Mouse (Mus musculus): ENCODE results near the gene Qtrt2. TPM values are rescaled to one million over a fixed set of nuclear protein-coding genes. Genes with fewer than 3 reads are reported as not detected.

The Qtrt2 gene
- polyA plus RNA-seq, 2 experiments: 31.2 to 57.5 TPM

GRCm38 (mm10) chr16:43954913-43955312 is 28.3 kb upstream of the Qtrt2 start:
- H3K36me3 ChIP-seq (ENCODE audit: control insufficient read depth, insufficient read depth, low read length): no peaks in the 10 kb centered on the region
- H3K9ac ChIP-seq (ENCODE audit: low read depth, low read length, severe bottlenecking): no peak overlapping the region
- no peaks in the 10 kb centered on the region for H3K4me1 ChIP-seq (ENCODE audit: control insufficient read depth, insufficient read depth, low read length)
- TF ChIP-seq POLR2A (IDR thresholded peaks at IDR 0.05; ENCODE audit: borderline replicate concordance, extremely low read depth, insufficient read depth, insufficient read length): no peak
- DNase-seq (ENCODE audit: low spot score) (no peak), ATAC-seq (ENCODE audit: low FRiP score, low read depth) (no peak)
- WGBS: 70% methylated on average over 6 of the region's 6 CpGs
- no peak overlapping the region for H3K4me3 ChIP-seq (replicated peaks; ENCODE audit: low read length)
- no peaks in the 10 kb centered on the region for H3K9me3 ChIP-seq (ENCODE audit: control insufficient read depth, low read length)
- H3K4me2 ChIP-seq (replicated peaks; ENCODE audit: low read depth, low read length, severe bottlenecking): no peak overlapping the region
- no peaks in the 10 kb centered on the region for H3K27me3 ChIP-seq (ENCODE audit: control insufficient read depth, insufficient read depth, low read length)
- no peak overlapping the region for H3K27ac ChIP-seq (replicated peaks; ENCODE audit: low read depth, low read length)

DNA sequence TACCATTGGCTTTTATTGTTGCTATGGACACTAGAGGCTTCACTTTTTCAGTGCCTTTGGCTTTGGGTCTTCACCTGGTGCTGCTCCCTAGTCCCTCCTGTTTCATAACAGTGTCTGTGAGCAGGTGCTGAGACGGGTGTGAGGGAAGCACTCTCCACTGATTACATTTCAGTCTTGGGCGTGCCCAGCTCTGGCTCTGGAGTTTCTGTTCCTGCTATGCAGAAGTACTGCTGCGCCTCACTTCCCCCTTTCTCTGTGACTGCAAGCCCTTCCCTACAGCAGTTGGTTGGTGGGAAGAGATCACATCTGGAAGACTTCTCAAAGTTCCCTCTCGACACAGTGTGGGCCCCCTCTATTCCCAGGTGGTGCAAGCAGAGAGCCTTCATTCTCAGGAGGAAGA is 25.0 kb upstream of the Qtrt2 start:
- TF ChIP-seq POLR2A (IDR thresholded peaks at IDR 0.05; ENCODE audit: borderline replicate concordance, extremely low read depth, insufficient read depth, insufficient read length): no peak
- Histone ChIP-seq H3K4me1 (ENCODE audit: control insufficient read depth, insufficient read depth, low read length) (no peaks in the 10 kb centered on the region), H3K36me3 (ENCODE audit: control insufficient read depth, insufficient read depth, low read length) (no peaks in the 10 kb centered on the region), H3K9ac (ENCODE audit: low read depth, low read length, severe bottlenecking) (no peak overlapping the region), H3K4me2 (replicated peaks; ENCODE audit: low read depth, low read length, severe bottlenecking) (no peak overlapping the region), H3K27ac (replicated peaks; ENCODE audit: low read depth, low read length) (no peak overlapping the region), H3K4me3 (replicated peaks; ENCODE audit: low read length) (no peak overlapping the region), H3K9me3 (ENCODE audit: control insufficient read depth, low read length) (no peaks in the 10 kb centered on the region), H3K27me3 (ENCODE audit: control insufficient read depth, insufficient read depth, low read length) (no peaks in the 10 kb centered on the region)
- WGBS: 69% methylated on average over 4 of the region's 4 CpGs
- DNase-seq (ENCODE audit: low spot score) (no peak), ATAC-seq (ENCODE audit: low FRiP score, low read depth) (no peak)

DNA sequence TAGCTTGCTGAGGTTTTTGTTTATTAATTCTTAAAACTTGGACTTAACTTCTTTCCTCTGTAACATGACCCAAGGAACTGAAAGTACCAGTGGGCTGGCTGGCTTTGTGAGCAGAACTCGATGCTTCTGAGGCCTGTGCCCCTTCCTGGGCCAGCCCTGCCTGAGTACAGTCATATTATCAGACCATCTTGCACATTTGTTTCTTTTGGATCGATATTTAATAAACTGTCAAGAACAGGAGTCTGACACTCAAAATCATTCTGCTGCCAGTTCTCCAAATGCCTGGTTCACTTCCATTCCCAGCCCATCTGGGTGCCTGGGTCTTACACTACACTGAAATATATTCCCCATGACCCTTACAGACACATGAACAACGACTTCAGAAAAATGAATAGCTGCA is 19.3 kb upstream of the Qtrt2 start:
- Histone ChIP-seq H3K27ac (replicated peaks; ENCODE audit: low read depth, low read length) (no peak overlapping the region), H3K4me1 (ENCODE audit: control insufficient read depth, insufficient read depth, low read length) (no peaks in the 10 kb centered on the region; the same call in 1 of the 2 replicates), H3K4me3 (replicated peaks; ENCODE audit: low read length) (no peak overlapping the region), H3K36me3 (ENCODE audit: control insufficient read depth, insufficient read depth, low read length) (no peaks in the 10 kb centered on the region), H3K4me2 (replicated peaks; ENCODE audit: low read depth, low read length, severe bottlenecking) (no peak overlapping the region), H3K27me3 (ENCODE audit: control insufficient read depth, insufficient read depth, low read length) (no peaks in the 10 kb centered on the region), H3K9ac (ENCODE audit: low read depth, low read length, severe bottlenecking) (no peak overlapping the region), H3K9me3 (ENCODE audit: control insufficient read depth, low read length) (no peaks in the 10 kb centered on the region)
- 64% methylated on average over 3 of the region's 3 CpGs for WGBS
- DNase-seq (ENCODE audit: low spot score): no peak
- TF ChIP-seq POLR2A (IDR thresholded peaks at IDR 0.05; ENCODE audit: borderline replicate concordance, extremely low read depth, insufficient read depth, insufficient read length): no peak
- ATAC-seq (ENCODE audit: low FRiP score, low read depth): no peak

GRCm38 (mm10) chr16:43945351-43945750 is 18.7 kb upstream of the Qtrt2 start:
- WGBS: 86% methylated on average over 3 of the region's 3 CpGs
- no peak overlapping the region for H3K4me2 ChIP-seq (replicated peaks; ENCODE audit: low read depth, low read length, severe bottlenecking)
- no peak overlapping the region for H3K4me3 ChIP-seq (replicated peaks; ENCODE audit: low read length)
- no peaks in the 10 kb centered on the region; the same call in 1 of the 2 replicates for H3K4me1 ChIP-seq (ENCODE audit: control insufficient read depth, insufficient read depth, low read length)
- TF ChIP-seq POLR2A (IDR thresholded peaks at IDR 0.05; ENCODE audit: borderline replicate concordance, extremely low read depth, insufficient read depth, insufficient read length): no peak
- no peaks in the 10 kb centered on the region for H3K36me3 ChIP-seq (ENCODE audit: control insufficient read depth, insufficient read depth, low read length)
- no peak overlapping the region for H3K27ac ChIP-seq (replicated peaks; ENCODE audit: low read depth, low read length)
- DNase-seq (ENCODE audit: low spot score) (no peak), ATAC-seq (ENCODE audit: low FRiP score, low read depth) (no peak)
- H3K27me3 ChIP-seq (ENCODE audit: control insufficient read depth, insufficient read depth, low read length): no peaks in the 10 kb centered on the region
- no peaks in the 10 kb centered on the region for H3K9me3 ChIP-seq (ENCODE audit: control insufficient read depth, low read length)
- no peak overlapping the region for H3K9ac ChIP-seq (ENCODE audit: low read depth, low read length, severe bottlenecking)

DNA sequence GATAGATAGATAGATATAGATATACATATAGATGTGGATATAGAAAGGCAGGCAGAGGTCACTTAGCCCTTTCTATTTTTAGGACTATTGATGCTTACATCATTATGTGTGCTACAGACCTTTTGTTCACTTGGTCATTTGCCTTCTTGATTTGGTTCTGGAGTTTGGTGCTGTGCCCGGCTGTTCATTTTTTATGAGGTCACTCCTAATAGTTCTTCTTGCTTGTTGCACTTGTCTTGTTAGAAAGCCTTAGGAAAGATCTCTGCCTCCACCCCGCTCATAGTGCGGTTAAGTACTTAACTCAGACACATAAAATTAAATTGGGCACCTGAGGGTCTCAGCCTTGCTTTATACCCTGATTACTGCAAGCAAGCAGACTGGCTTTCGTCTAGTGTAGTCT is 14.2 kb upstream of the Qtrt2 start:
- Histone ChIP-seq H3K36me3 (ENCODE audit: control insufficient read depth, insufficient read depth, low read length) (no peaks in the 10 kb centered on the region), H3K27ac (replicated peaks; ENCODE audit: low read depth, low read length) (no peak overlapping the region), H3K4me2 (replicated peaks; ENCODE audit: low read depth, low read length, severe bottlenecking) (no peak overlapping the region), H3K27me3 (ENCODE audit: control insufficient read depth, insufficient read depth, low read length) (no peaks in the 10 kb centered on the region), H3K4me3 (replicated peaks; ENCODE audit: low read length) (no peak overlapping the region), H3K4me1 (ENCODE audit: control insufficient read depth, insufficient read depth, low read length) (no peaks in the 10 kb centered on the region; the same call in 1 of the 2 replicates), H3K9ac (ENCODE audit: low read depth, low read length, severe bottlenecking) (no peak overlapping the region), H3K9me3 (ENCODE audit: control insufficient read depth, low read length) (no peaks in the 10 kb centered on the region)
- DNase-seq (ENCODE audit: low spot score) (no peak), ATAC-seq (ENCODE audit: low FRiP score, low read depth) (no peak)
- whole genome bisulfite sequencing: 32% methylated on average over 4 of the region's 4 CpGs
- TF ChIP-seq POLR2A (IDR thresholded peaks at IDR 0.05; ENCODE audit: borderline replicate concordance, extremely low read depth, insufficient read depth, insufficient read length): no peak

DNA sequence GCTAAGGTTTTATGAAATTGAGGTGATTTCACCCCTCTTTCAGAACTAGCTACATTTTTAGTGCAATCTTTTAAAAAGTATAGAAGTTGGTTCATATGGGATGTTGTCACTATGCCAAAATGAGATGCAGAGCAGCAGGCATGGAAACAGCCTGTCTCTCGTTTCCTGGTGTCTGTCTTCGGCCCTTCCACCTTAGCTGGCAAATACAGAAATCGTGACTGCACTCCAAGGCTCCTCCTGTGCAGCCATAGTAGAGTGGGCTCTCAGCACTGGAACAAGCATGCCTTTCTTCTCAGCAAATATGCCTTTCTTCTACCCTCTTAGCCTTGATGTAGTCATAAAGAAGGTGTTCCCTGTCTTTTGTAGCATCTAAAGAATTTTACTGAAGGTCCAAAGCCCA is 9.3 kb upstream of the Qtrt2 start:
- no peaks in the 10 kb centered on the region; the same call in 1 of the 2 replicates for H3K4me1 ChIP-seq (ENCODE audit: control insufficient read depth, insufficient read depth, low read length)
- no peaks in the 10 kb centered on the region for H3K36me3 ChIP-seq (ENCODE audit: control insufficient read depth, insufficient read depth, low read length)
- H3K27me3 ChIP-seq (ENCODE audit: control insufficient read depth, insufficient read depth, low read length): no peaks in the 10 kb centered on the region
- ATAC-seq (ENCODE audit: low FRiP score, low read depth) (no peak), DNase-seq (ENCODE audit: low spot score) (no peak)
- TF ChIP-seq POLR2A (IDR thresholded peaks at IDR 0.05; ENCODE audit: borderline replicate concordance, extremely low read depth, insufficient read depth, insufficient read length): no peak
- H3K9ac ChIP-seq (ENCODE audit: low read depth, low read length, severe bottlenecking): no peak overlapping the region
- 64% methylated on average over 3 of the region's 3 CpGs for WGBS
- H3K9me3 ChIP-seq (ENCODE audit: control insufficient read depth, low read length): no peaks in the 10 kb centered on the region
- no peak overlapping the region for H3K27ac ChIP-seq (replicated peaks; ENCODE audit: low read depth, low read length)
- H3K4me2 ChIP-seq (replicated peaks; ENCODE audit: low read depth, low read length, severe bottlenecking): no peak overlapping the region
- no peak overlapping the region for H3K4me3 ChIP-seq (replicated peaks; ENCODE audit: low read length)
